Mouse (Mus musculus) midbrain, embryonic 15.5 days (tissue): ENCODE measurements around the gene Sell. TPM values are rescaled to one million over a fixed set of nuclear protein-coding genes. Genes with fewer than 3 reads are reported as not detected.

Experiments used
- ATAC-seq: fragments of 200-750 bp; cut with Nextera tagmentation; replicated peaks from 2 replicates; pipeline ENCODE4 v1.8.0; 2017; ENCODE audit warnings: moderate TSS enrichment
- H3K27ac ChIP-seq: fragments of 300-500 bp; sonication (generic); 2 replicates; pipeline ENCODE4 v1.5.1; 2015; ENCODE audit warnings: mild to moderate bottlenecking, inconsistent platforms
- H3K27me3 ChIP-seq: fragments of 300-500 bp; sonication (generic); replicated peaks from 2 replicates; pipeline ENCODE4 v1.6.1; 2015; ENCODE audit warnings: inconsistent platforms
- H3K36me3 ChIP-seq: fragments of 300-500 bp; sonication (generic); replicated peaks from 2 replicates; pipeline ENCODE4 v1.6.1; 2015; ENCODE audit warnings: inconsistent platforms
- H3K4me1 ChIP-seq: fragments of 300-500 bp; sonication (generic); 2 replicates; pipeline ENCODE4 v1.6.1; 2015; ENCODE audit warnings: inconsistent platforms
- H3K4me2 ChIP-seq: fragments of 300-500 bp; sonication (generic); 2 replicates; pipeline ENCODE4 v1.6.1; 2015; ENCODE audit warnings: inconsistent platforms, mild to moderate bottlenecking, moderate library complexity
- H3K4me3 ChIP-seq: fragments of 300-500 bp; sonication (generic); 2 replicates; pipeline ENCODE4 v1.5.1; 2015; ENCODE audit warnings: mild to moderate bottlenecking, inconsistent platforms
- H3K9ac ChIP-seq: fragments of 300-500 bp; sonication (generic); 2 replicates; pipeline ENCODE4 v1.6.1; 2015; ENCODE audit warnings: mild to moderate bottlenecking, inconsistent platforms
- H3K9me3 ChIP-seq: fragments of 300-500 bp; sonication (generic); 2 replicates; pipeline ENCODE4 v1.6.1; 2016; ENCODE audit warnings: inconsistent platforms
- WGBS: fragments of 180-500 bp; shearing (Covaris S2); methylation state at CpG from one replicate; pipeline ENCODE4 v1.1.7; 2015; ENCODE audit warnings: mixed read lengths; 5-methylcytosine and 5-hydroxymethylcytosine counted together
- polyA plus RNA-seq: library from polyadenylated mRNA; unstranded; fragments of >200 nt; fragmentation: Nextera tagmentation; extraction: Ambion mirVana; gene quantifications from 2 replicates; pipeline ENCODE4 v1.2.1, GENCODE M21; 2015

Gene Sell
- polyA plus RNA-seq, 1 experiment from 2014 or later = 0.19 TPM

DNA sequence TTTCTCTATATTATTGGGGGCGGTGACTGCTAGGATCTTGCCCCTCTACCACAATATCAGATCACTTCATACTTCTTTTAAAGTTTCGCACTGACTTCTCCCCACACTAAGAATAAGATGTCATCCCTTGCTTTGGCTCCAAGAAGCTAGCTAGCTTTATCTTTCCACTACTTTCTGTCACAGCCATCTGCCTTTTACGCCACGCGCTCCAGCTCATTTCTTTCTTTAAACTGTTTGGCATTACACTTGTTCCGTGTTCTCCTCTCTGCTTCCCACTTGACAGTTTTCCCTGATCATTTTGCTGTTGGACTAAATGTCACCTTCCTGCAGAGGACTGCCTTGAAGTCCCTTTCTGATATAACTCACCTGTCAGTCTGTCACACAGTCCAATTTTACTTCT, 56.1 kb downstream of the Sell start:
- Histone ChIP-seq H3K4me1 (no peaks in the 10 kb centered on the region), H3K9ac (no peak overlapping the region), H3K4me3 (no peak overlapping the region), H3K27ac (no peak overlapping the region), H3K9me3 (no peaks in the 10 kb centered on the region), H3K4me2 (no peak overlapping the region), H3K36me3 (no peaks in the 10 kb centered on the region), H3K27me3 (no peaks in the 10 kb centered on the region)
- 92% methylated on average over 6 of the region's 6 CpGs for WGBS
- no peak for ATAC-seq

DNA sequence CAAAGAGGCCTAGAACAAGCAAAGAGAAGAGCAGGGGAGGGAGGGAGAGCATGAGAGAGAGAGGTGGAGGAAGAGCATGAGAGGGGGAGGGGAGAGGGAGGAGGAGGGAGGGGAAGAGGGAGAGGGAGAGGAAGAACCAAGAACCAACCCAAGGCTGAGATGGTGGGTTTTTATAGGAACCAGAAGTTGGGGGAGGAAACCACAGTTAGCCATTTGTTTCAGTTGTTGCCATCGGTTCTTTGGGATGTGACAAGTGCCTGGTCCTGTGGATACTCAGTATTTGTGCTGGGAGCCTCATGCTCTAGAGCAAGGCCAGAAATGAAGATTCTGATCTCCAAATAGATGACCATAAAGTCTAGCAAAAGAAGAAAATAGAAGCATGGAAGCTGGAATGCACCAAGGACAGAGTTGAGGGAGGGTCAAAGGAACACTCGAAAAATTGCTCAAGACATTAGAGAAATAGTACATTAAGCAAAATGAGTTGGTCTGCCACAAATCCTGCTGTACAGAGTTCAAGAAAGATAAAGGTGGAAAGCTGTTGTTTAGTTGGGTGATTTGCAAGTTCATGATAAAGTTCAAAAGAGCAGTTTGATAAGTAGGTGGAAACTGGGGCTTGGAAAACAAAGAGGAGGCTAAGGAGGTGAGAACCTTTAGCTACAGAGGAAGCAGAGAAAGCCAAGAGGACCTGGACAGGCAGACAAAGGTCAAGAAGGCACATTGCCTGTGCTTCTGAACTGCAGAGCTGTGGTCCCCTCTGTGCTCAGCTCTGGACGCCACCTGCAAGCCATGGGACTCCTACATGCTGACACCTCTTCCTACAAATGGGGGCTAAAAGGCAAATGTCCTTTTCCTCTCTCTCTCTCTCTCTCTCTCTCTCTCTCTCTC, 58.4 kb downstream of the Sell start:
- no peak overlapping the region for H3K9ac ChIP-seq
- no peak overlapping the region for H3K4me3 ChIP-seq
- ATAC-seq = no peak
- no peaks in the 10 kb centered on the region for H3K9me3 ChIP-seq
- 88% methylated on average over 3 of the region's 3 CpGs for WGBS
- no peaks in the 10 kb centered on the region for H3K4me1 ChIP-seq
- no peaks in the 10 kb centered on the region for H3K27me3 ChIP-seq
- no peak overlapping the region for H3K4me2 ChIP-seq
- no peak overlapping the region for H3K27ac ChIP-seq
- no peaks in the 10 kb centered on the region for H3K36me3 ChIP-seq

DNA sequence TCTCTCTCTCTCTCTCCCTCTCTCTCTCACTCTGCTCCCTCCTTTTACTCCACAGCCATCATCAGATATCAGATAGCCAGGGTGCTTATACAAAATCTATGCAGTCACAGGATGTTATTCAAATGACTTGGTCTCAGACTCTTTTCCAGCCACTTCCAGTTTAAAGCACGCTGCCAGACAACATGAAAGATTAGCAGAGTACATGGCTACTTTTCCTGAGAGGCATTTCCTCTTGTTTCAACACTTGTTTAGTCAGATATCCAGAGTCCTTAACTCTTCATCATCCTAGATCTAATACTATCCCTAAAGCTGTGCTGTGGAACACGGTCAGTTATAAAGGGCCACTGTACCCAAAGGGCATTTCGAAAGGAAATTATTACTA, 59.0 kb downstream of the Sell start:
- Histone ChIP-seq H3K27ac (no peak overlapping the region), H3K27me3 (no peaks in the 10 kb centered on the region), H3K9me3 (no peaks in the 10 kb centered on the region), H3K4me2 (no peak overlapping the region), H3K36me3 (no peaks in the 10 kb centered on the region), H3K9ac (no peak overlapping the region), H3K4me1 (no peaks in the 10 kb centered on the region), H3K4me3 (no peak overlapping the region)
- 93% methylated on average over 3 of the region's 3 CpGs for WGBS
- ATAC-seq = no peak

DNA sequence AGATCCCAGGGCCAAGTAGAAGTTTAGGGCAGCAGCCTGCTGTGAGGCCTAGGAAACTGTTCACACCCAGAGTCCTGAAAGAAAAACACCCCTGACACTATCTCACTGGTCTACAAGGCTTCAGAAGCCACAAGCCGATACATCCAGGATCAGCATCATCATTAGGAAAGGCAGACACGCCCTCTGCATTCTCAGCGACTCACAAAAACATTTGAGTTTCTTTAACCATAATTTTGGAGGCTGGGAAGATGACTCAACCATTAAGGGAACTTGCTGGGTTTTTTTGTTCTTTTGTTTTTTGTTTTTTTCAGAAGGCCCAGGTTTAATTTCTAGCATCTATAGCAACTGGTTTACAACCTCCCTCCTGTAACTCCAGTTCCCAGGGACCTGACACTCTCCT, 62.1 kb downstream of the Sell start:
- Histone ChIP-seq H3K27ac (no peak overlapping the region), H3K27me3 (no peaks in the 10 kb centered on the region), H3K4me2 (no peak overlapping the region), H3K36me3 (no peaks in the 10 kb centered on the region), H3K4me3 (no peak overlapping the region), H3K9ac (no peak overlapping the region), H3K9me3 (no peaks in the 10 kb centered on the region), H3K4me1 (no peaks in the 10 kb centered on the region)
- 80% methylated on average over 3 of the region's 3 CpGs for WGBS
- ATAC-seq = no peak

DNA sequence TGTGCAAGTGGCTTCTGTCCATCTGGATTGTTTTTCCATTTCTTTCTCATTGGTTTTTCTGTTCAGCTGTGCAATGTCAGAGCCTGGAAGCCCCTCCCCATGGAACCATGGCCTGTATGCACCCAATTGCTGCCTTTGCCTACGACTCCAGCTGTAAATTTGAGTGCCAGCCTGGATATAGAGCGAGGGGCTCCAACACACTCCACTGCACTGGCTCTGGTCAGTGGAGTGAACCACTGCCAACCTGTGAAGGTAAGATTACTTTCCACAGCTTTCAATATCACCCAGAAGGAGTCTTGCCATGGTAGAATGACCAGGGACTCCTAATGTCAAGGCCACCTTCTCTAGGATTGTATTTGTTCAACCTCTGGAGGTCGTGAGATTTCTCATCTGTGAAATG, 68.2 kb downstream of the Sell start:
- H3K4me1 ChIP-seq = no peaks in the 10 kb centered on the region
- H3K9me3 ChIP-seq = no peaks in the 10 kb centered on the region
- H3K4me2 ChIP-seq = no peak overlapping the region
- H3K36me3 ChIP-seq = no peaks in the 10 kb centered on the region
- H3K4me3 ChIP-seq = no peak overlapping the region
- no peak overlapping the region for H3K9ac ChIP-seq
- H3K27ac ChIP-seq = no peak overlapping the region
- 72% methylated on average over 3 of the region's 3 CpGs for WGBS
- H3K27me3 ChIP-seq = no peaks in the 10 kb centered on the region
- ATAC-seq = no peak

DNA sequence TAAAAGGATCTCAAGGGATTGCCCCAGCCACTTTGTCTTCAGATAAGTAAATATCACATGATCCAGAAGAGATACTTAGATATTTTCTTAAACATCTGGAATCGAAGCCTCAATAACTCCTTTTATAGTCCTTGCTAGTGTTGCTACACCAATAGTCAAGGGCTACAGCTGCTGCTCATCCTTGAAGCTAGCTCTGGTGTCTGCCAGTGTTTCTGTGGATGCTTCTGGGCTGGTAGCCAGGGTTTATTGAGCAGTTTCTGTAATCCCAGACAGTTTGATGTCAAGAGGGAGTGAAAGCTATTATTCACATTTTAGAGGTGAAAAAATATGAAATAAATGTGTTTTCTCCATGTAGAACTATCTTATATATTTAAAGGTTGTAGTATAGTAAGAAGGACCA, 70.8 kb downstream of the Sell start:
- WGBS = 75% methylated on average over 1 of the region's 1 CpGs
- H3K9me3 ChIP-seq = no peaks in the 10 kb centered on the region
- no peak overlapping the region for H3K27ac ChIP-seq
- H3K4me1 ChIP-seq = no peaks in the 10 kb centered on the region
- H3K4me3 ChIP-seq = no peak overlapping the region
- H3K36me3 ChIP-seq = no peaks in the 10 kb centered on the region
- H3K27me3 ChIP-seq = no peaks in the 10 kb centered on the region
- H3K9ac ChIP-seq = no peak overlapping the region
- ATAC-seq = no peak
- H3K4me2 ChIP-seq = no peak overlapping the region

Other genes with a start within 250 kb of the Sell start
- 14.5 and 15.1 TPM in 2 replicates for gene Scyl3, start 132.9 kb upstream of the Sell start, polyA plus RNA-seq
- gene BC055324, start 67.2 kb upstream of the Sell start, polyA plus RNA-seq = 4.5 and 4.9 TPM in 2 replicates
- gene Mettl18, start 67.1 kb upstream of the Sell start, polyA plus RNA-seq = 6.5 and 6.7 TPM in 2 replicates
- not detected in 2 replicates for gene Sele, start 13.7 kb upstream of the Sell start, polyA plus RNA-seq
- not detected in 2 replicates for gene Selp, start 53.3 kb downstream of the Sell start, polyA plus RNA-seq
- gene F5, start 89.9 kb downstream of the Sell start, polyA plus RNA-seq = 0.13 and 0.14 TPM in 2 replicates
- 7.7 and 9.0 TPM in 2 replicates for gene Slc19a2, start 187.1 kb downstream of the Sell start, polyA plus RNA-seq
- 24.8 and 25.7 TPM in 2 replicates for gene Ccdc181, start 213.6 kb downstream of the Sell start, polyA plus RNA-seq
- 29.6 and 35.7 TPM in 2 replicates for gene Nme7, start 242.1 kb downstream of the Sell start, polyA plus RNA-seq
- 30.0 and 30.6 TPM in 2 replicates for gene Blzf1, start 245.5 kb downstream of the Sell start, polyA plus RNA-seq